Mouse (Mus musculus): Measurements from ENCODE around the gene Mbl1.

Gene Mbl1

GRCm38 (mm10) chr14:41198037-41198730, 46.9 kb downstream of the Mbl1 start:
- no peak for DNase-seq (ENCODE audit: low read depth)

Measured in naive thymus-derived CD4-positive, alpha-beta T cell, adult 2 months (primary cell).